Mouse (Mus musculus) cerebral cortex, adult 2 months (tissue): Measurements from ENCODE around the gene Nat10.

ENCODE experiments used
- WGBS: fragments of 180-500 bp; shearing (Covaris S2); methylation state at CpG from one replicate; pipeline ENCODE4 v1.1.7; 2018; 5-methylcytosine and 5-hydroxymethylcytosine counted together

The Nat10 gene

GRCm38 (mm10) chr2:103690828-103691227, 70.2 kb downstream of the Nat10 start:
- WGBS: 66% methylated on average over 5 of the region's 5 CpGs

- WGBS: 61% methylated on average over 6 of the region's 6 CpGs
Measured at GRCm38 (mm10) chr2:103690425-103690824, 70.6 kb downstream of the Nat10 start.

GRCm38 (mm10) chr2:103685581-103685980, 75.5 kb downstream of the Nat10 start:
- WGBS: 94% methylated on average over 4 of the region's 4 CpGs

- 89% methylated on average over 7 of the region's 7 CpGs for WGBS
Measured at GRCm38 (mm10) chr2:103684926-103685577, 76.0 kb downstream of the Nat10 start.

GRCm38 (mm10) chr2:103684431-103684830, 76.6 kb downstream of the Nat10 start:
- WGBS: 100% methylated on average over 2 of the region's 2 CpGs

- 63% methylated on average over 9 of the region's 9 CpGs for WGBS
Measured at GRCm38 (mm10) chr2:103682927-103683442, 78.1 kb downstream of the Nat10 start.

GRCm38 (mm10) chr2:103682261-103682722, 78.8 kb downstream of the Nat10 start:
- WGBS: 65% methylated on average over 9 of the region's 9 CpGs

GRCm38 (mm10) chr2:103681149-103681548, 79.9 kb downstream of the Nat10 start:
- WGBS: 68% methylated on average over 5 of the region's 5 CpGs

- 86% methylated on average over 9 of the region's 9 CpGs for WGBS
Measured at GRCm38 (mm10) chr2:103680364-103681110, 80.5 kb downstream of the Nat10 start.

- 94% methylated on average over 6 of the region's 6 CpGs for WGBS
Measured at GRCm38 (mm10) chr2:103678433-103678832, 82.6 kb downstream of the Nat10 start.

GRCm38 (mm10) chr2:103677614-103678369, 83.3 kb downstream of the Nat10 start:
- WGBS: 75% methylated on average over 7 of the region's 7 CpGs

GRCm38 (mm10) chr2:103676808-103677207, 84.3 kb downstream of the Nat10 start:
- 70% methylated on average over 2 of the region's 2 CpGs for WGBS

- 94% methylated on average over 5 of the region's 5 CpGs for WGBS
Measured at GRCm38 (mm10) chr2:103675391-103675790, 85.7 kb downstream of the Nat10 start.

GRCm38 (mm10) chr2:103673609-103674008, 87.5 kb downstream of the Nat10 start:
- 77% methylated on average over 4 of the region's 4 CpGs for WGBS

- 82% methylated on average over 7 of the region's 7 CpGs for WGBS
Measured at GRCm38 (mm10) chr2:103672573-103673119, 88.4 kb downstream of the Nat10 start.
